Mouse (Mus musculus) liver, embryonic 15.5 days (tissue): ENCODE data around the gene Gm3194. TPM values are rescaled to one million over a fixed set of nuclear protein-coding genes. Genes with fewer than 3 reads are reported as not detected.
"Not testable (repeated sequence)": the region's sequence is repeated elsewhere in the genome, so short reads cannot be mapped to it uniquely, and the experiment has no call there.

Source experiments
- ATAC-seq: fragments of 200-750 bp; cut with Nextera tagmentation; 2 replicates; pipeline ENCODE4 v1.8.0; 2017; ENCODE audit warnings: moderate number of reproducible peaks, mild to moderate bottlenecking, moderate library complexity; ENCODE audit not compliant: insufficient read depth
- H3K27ac ChIP-seq: fragments of 300-500 bp; sonication (generic); replicated peaks from 2 replicates; pipeline ENCODE4 v1.5.1; 2015; ENCODE audit warnings: mild to moderate bottlenecking, inconsistent platforms
- H3K27me3 ChIP-seq: fragments of 300-500 bp; sonication (generic); 2 replicates; pipeline ENCODE4 v1.6.1; 2015; ENCODE audit warnings: mild to moderate bottlenecking, inconsistent platforms
- H3K36me3 ChIP-seq: fragments of 300-500 bp; sonication (generic); replicated peaks from 2 replicates; pipeline ENCODE4 v1.6.1; 2015; ENCODE audit warnings: moderate library complexity, mild to moderate bottlenecking, inconsistent platforms
- H3K4me1 ChIP-seq: fragments of 300-500 bp; sonication (generic); replicated peaks from 2 replicates; pipeline ENCODE4 v1.6.1; 2015; ENCODE audit warnings: inconsistent platforms
- H3K4me2 ChIP-seq: fragments of 300-500 bp; sonication (generic); 2 replicates; pipeline ENCODE4 v1.6.1; 2015; ENCODE audit warnings: moderate library complexity, mild to moderate bottlenecking, inconsistent platforms
- H3K4me3 ChIP-seq: fragments of 300-500 bp; sonication (generic); replicated peaks from 2 replicates; pipeline ENCODE4 v1.5.1; 2015; ENCODE audit warnings: mild to moderate bottlenecking, inconsistent platforms
- H3K9ac ChIP-seq: fragments of 300-500 bp; sonication (generic); 2 replicates; pipeline ENCODE4 v1.6.1; 2015; ENCODE audit warnings: moderate library complexity, mild to moderate bottlenecking, inconsistent platforms
- H3K9me3 ChIP-seq: fragments of 300-500 bp; sonication (generic); replicated peaks from 2 replicates; pipeline ENCODE4 v1.6.1; 2016; ENCODE audit warnings: inconsistent platforms
- WGBS: fragments of 180-500 bp; shearing (Covaris S2); methylation state at CpG from one replicate; pipeline ENCODE4 v1.1.7; 2015; ENCODE audit warnings: mixed read lengths; ENCODE audit not compliant: insufficient replicate concordance; 5-methylcytosine and 5-hydroxymethylcytosine counted together
- polyA plus RNA-seq: library from polyadenylated mRNA; unstranded; fragments of >200 nt; fragmentation: Nextera tagmentation; extraction: Ambion mirVana; gene quantifications from 2 replicates; pipeline ENCODE4 v1.2.1, GENCODE M21; 2015

The Gm3194 gene
- polyA plus RNA-seq: not detected in 2 replicates

DNA sequence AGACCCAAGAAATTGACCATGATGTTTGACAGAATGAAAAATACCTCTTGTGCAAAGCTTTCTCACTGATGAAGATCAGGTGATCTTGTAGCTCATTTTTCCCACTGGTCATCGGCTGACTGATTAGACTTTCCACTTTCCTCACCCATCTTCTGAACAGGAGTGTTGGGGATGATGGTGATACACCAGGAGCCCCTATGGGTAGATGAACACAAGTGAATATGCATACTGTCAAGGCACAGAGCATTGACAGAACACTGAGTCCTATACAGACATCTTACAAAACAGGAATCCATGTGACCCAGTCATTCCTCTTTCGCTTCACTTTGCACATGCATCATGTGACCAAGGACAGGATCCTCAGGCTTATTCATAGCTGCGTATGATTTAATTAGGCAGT is at the start of gene Gm3194:
Gene Gm3194, minus strand, starts transcription at position 101 of the 400 bp plus-strand sequence.
- not testable (repeated sequence) for H3K9ac ChIP-seq, H3K36me3 ChIP-seq, H3K4me1 ChIP-seq, H3K9me3 ChIP-seq, H3K27me3 ChIP-seq, H3K4me2 ChIP-seq, H3K4me3 ChIP-seq, ATAC-seq, H3K27ac ChIP-seq
- no CpG with 5 or more reads among the region's 3 CpGs for WGBS

DNA sequence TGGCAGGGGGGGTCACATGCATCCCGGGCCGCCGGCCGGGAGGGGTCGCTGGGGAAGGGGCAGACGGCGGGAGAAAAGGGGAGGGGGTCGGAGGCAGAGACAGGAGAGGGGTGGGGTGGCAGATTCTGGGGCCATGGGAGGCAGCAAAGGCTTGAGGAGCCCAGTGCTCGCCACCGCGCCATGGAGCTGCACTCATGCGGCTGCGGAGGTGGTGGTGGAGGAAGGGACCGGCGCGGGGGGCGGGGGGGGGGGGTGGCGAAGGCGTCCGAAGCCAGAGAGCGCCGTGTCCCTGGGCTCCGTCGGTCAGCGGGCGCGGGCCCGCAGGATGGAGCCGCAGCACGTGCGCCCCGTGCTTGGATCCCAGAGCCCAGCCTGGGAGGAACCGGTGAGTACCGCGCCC is 46.1 kb upstream of the Gm3194 start, which contains the start of gene Gm3488:
Gene Gm3488, plus strand, starts transcription at position 301 of the 400 bp plus-strand sequence.
- not testable (repeated sequence) for ATAC-seq, H3K27me3 ChIP-seq, H3K36me3 ChIP-seq, H3K4me3 ChIP-seq, H3K9ac ChIP-seq, H3K4me1 ChIP-seq, H3K9me3 ChIP-seq, H3K27ac ChIP-seq, H3K4me2 ChIP-seq
- no CpG with 5 or more reads among the region's 35 CpGs for WGBS

DNA sequence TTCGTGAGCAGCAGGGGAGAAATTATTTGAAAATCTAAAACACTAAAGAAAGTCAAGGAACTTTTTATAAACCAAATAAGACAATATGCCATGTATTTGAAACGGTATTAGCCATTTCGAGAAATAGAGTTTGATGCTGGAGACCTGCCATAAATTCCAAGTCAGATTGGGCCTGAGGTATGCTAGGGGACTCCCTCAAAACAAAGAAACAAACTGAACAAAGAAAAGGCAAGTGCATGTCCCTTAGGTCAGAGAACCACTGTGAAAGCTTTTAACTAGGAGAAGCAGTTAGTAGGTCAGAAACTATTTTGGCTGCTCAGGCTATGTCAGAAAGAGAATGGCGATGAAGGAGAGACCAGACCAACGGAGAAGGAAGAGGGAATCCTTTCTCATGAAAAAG is 28.6 kb upstream of the Gm3194 start, which contains the start of gene Gm3187:
Gene Gm3187, plus strand, starts transcription at position 301 of the 400 bp plus-strand sequence.
- not testable (repeated sequence) for H3K9me3 ChIP-seq, H3K27ac ChIP-seq, ATAC-seq, H3K9ac ChIP-seq, H3K27me3 ChIP-seq, H3K4me1 ChIP-seq, H3K4me3 ChIP-seq, H3K4me2 ChIP-seq, H3K36me3 ChIP-seq
- WGBS: 53% methylated on average over 4 of the region's 5 CpGs

DNA sequence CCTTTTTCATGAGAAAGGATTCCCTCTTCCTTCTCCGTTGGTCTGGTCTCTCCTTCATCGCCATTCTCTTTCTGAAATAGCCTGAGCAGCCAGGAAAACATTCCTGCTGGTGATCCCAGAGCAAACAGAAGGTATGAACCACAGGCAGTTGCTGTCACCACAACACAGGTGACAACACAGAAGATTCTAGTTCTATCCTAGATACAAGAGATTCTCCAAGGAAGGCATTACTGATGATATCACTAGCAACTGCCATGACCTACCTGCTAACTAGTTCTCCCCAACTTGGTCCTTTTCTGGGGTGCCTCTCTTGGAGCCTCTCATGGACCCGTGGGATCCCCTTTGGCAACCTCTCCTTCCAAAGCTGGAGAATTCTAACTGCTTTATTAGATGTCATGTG is 22.5 kb upstream of the Gm3194 start, which contains the start of gene Gm8246:
Gene Gm8246, minus strand, starts transcription at position 101 of the 400 bp plus-strand sequence.
- not testable (repeated sequence) for H3K9ac ChIP-seq, H3K27ac ChIP-seq, H3K4me2 ChIP-seq, H3K4me1 ChIP-seq, H3K4me3 ChIP-seq, ATAC-seq, H3K36me3 ChIP-seq, H3K27me3 ChIP-seq, H3K9me3 ChIP-seq
- no CpG with 5 or more reads among the region's 3 CpGs for WGBS

DNA sequence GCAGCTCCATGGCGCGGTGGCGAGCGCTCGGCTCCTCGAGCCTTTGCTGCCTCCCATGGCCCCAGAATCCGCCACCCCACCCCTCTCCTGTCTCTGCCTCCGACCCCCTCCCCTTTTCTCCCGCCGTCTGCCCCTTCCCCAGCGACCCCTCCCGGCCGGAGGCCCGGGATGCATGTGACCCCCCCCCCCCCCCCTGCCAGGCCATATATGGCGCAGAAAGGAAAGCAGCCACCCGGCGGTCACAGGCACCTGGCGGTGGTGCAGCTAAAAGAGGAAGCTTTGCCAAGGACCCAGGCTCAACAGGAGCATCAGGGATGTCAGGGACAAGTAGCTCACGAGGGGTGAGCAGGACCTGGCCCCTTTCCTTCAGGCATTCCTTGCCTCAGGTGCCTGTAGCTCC is 5.2 kb upstream of the Gm3194 start:
- H3K4me2 ChIP-seq, H3K9me3 ChIP-seq, H3K9ac ChIP-seq, ATAC-seq, H3K4me1 ChIP-seq, H3K36me3 ChIP-seq, H3K27me3 ChIP-seq, H3K27ac ChIP-seq, H3K4me3 ChIP-seq: not testable (repeated sequence)
- no CpG with 5 or more reads among the region's 19 CpGs for WGBS

DNA sequence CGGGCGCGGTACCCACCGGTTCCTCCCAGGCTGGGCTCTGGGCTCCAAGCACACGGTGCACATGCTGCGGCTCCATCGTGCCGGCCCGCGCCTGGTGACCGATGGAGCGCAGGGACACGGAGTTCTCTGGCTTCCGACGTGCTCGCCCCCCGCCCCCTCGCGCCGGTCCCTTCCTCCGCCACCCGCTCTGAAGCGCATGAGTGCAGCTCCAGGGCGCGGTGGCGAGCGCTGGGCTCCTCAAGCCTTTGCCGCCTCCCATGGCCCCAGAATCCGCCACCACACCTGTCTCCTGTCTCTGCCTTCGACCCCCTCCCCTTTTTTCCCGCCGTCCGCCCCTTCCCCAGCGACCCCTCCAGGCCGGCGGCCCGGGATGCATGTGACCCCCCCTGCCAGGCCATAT is 66.3 kb downstream of the Gm3194 start, which contains the start of gene Gm3500:
Gene Gm3500, minus strand, starts transcription at position 101 of the 400 bp plus-strand sequence.
- ATAC-seq, H3K27ac ChIP-seq, H3K4me1 ChIP-seq, H3K4me2 ChIP-seq, H3K4me3 ChIP-seq, H3K27me3 ChIP-seq, H3K9me3 ChIP-seq, H3K9ac ChIP-seq, H3K36me3 ChIP-seq: not testable (repeated sequence)
- no CpG with 5 or more reads among the region's 37 CpGs for WGBS

Other genes starting within 250 kb of the Gm3194 start
- gene Gm3526, start 194.9 kb downstream of the Gm3194 start, polyA plus RNA-seq: not detected in 2 replicates
- gene Gm3542, start 120.5 kb downstream of the Gm3194 start, polyA plus RNA-seq: not detected in 2 replicates
- gene Gm3500, start 66.4 kb downstream of the Gm3194 start, polyA plus RNA-seq: not detected in 2 replicates
- not detected in 2 replicates for gene Gm8246, start 22.4 kb upstream of the Gm3194 start, polyA plus RNA-seq
- gene Gm3187, start 28.7 kb upstream of the Gm3194 start, polyA plus RNA-seq: not detected in 2 replicates
- gene Gm3488, start 46.2 kb upstream of the Gm3194 start, polyA plus RNA-seq: not detected in 2 replicates
- gene Gm3532, start 83.0 kb upstream of the Gm3194 start, polyA plus RNA-seq: not detected in 2 replicates
- not detected in 2 replicates for gene Gm8265, start 177.6 kb upstream of the Gm3194 start, polyA plus RNA-seq
- gene Gm9603, start 232.0 kb upstream of the Gm3194 start, polyA plus RNA-seq: not detected in 2 replicates